Mouse (Mus musculus): ENCODE results near the gene Olfr525.

Olfr525 gene

DNA sequence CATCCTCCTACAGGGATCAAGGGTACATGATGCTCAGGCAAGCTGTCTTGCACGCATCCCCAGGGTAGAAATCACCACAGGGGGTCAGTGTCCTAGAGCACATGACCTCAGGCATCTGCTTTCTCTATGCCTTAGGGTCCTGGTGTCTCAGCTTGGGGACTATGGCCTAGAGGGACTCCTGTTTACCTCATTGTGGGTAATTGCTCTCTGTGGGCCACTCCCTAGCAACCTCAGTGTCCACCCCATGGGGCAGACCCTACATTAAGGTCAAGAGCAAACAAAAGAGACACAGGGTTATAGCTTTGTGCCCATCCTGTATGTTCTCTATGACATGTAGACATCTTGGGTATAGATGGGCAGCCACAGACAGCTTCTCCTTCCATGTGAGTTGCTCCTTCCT is at the start of gene Olfr525:
Gene Olfr525 (plus strand): TSS at position 301 of the 400 bp plus-strand sequence.
- DNase-seq (ENCODE audit: low spot score in 2 of 2): no peak

GRCm38 (mm10) chr7:140295746-140296145 is 24.9 kb upstream of the Olfr525 start:
- DNase-seq (ENCODE audit: low spot score in 2 of 2): no peak

DNA sequence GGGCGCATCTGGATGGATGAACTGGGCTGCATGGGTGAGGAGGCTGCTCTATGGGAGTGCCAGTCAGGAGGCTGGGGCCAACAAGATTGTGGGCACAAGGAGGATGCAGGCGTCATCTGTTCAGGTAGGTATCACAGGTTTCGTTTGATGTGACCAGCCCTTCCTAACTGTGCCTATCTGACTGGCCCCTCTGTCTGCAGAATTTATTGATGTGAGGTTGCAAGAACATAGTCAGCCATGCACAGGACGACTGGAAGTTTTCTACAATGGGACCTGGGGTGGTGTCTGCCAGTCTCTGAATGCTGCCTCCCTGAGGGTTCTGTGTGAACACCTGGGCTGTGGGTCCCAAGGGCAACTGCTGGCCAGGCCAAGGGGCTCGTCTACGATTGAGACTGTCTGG is 23.8 kb upstream of the Olfr525 start:
- no peak for DNase-seq (ENCODE audit: low spot score in 2 of 2)

DNA sequence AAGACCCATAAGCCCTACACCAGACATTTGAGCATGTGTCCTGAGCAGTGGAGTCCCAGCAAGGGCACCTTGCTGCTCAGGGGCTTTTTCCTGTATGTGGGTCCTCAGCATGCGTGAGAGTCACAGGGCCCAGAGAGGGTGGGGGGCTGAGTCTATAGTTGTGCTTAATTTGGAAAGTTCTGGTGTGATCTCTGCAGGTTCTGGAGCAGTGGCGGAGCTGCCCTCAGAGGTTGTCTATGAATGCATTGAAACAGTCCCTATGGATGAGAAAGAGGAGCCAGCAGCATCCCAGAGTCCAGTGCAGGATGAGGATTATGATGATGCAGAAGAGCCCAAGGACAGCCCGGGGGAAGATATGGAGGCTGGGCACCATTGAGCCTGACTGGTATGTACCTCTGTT is 21.2 kb upstream of the Olfr525 start:
- DNase-seq (ENCODE audit: low spot score in 2 of 2): no peak

DNA sequence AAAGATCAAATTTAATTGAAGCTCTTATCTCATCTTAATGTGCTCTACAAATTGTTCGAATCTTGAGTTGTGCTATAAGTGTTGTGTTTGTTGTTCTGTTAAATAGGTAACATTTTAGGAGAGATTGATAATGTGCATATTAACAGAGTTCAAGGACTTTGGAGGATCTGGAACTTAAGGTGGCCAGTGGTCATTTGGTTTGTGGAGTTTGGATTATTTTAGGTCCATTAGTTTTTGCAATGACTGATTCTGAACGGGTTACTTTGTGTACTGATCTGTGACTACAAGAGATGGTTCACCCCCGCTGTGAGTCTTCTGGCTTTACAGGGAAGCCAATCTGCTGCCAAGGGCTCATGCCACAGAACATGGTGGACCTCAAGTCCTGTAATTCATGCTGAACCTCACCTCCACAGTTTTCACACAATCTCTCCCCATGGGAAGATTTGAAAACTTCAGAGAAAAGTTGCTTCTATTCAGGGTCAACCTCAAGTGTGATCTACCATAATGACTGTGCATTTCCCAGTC is 735 bp upstream of the Olfr525 start:
- DNase-seq (ENCODE audit: low spot score in 2 of 2): no peak

DNA sequence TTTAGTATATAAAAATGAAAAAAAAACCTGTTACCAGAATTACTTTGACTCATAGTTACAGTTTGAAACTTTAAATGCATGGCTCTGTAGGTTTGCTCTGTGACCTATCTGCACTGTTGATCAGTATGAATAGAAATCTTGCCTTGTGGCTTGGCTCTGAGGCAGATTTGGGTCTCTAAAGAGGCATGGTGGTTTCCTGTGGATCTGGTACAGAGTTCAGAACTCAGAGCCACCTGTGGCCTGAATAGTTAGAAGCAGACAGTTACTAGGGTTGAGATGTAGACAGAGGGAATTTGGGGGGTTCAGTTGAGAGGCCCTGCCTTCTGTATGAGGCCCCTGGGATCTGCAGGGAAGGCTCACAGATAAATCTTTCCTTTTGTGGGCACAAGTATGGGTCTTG is 477 bp downstream of the Olfr525 start:
- DNase-seq (ENCODE audit: low spot score in 2 of 2): no peak

DNA sequence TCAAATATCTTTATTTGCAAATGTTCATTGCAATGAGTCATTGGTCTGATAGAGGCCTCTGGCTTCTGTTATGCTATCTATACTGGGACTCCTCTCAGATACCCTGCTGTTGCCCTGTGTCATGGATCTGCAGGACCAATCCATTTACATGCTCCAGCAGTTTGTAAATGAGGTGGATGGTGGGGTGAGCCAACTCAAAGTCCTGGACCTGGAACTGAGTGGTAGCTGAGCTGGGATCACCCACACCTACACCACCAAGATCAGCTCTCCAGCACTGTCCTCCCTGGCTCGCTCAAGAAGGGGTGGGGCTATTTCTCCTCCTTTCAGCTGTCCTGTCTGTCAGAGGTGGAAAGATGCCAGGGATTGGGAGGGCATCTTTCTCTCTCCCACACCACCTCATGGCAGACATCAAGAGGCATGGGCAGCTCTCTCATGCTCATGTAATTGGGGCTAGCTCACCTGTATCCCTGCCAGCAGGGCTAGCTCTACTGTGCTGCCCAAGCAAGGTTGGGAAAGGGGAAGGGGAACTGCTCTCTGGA is 9.2 kb downstream of the Olfr525 start:
- DNase-seq (ENCODE audit: low spot score in 2 of 2): no peak

DNA sequence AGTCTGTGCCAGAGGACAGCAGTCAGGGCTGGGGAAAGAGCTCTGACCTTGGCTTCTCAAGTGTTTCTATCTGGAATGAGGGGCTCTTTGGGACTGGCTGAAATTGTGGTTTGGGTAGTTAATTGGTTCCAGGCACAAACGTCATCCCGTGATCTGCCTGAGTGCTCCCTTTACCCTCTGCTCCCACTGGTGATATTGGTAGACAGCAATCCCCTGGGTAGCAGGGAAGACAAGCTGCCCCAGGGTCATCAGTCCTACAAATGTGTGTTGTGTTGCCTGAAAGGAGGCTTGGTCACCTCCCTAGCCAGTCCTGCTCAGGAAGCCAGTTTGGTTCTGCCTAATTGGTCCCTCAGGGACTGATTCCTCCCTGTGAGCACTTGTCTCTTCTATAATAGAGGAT is 13.1 kb downstream of the Olfr525 start, which contains the start of gene Olfr527:
Gene Olfr527 (plus strand): TSS at position 301 of the 400 bp plus-strand sequence.
- DNase-seq (ENCODE audit: low spot score in 2 of 2): no peak

GRCm38 (mm10) chr7:140361571-140361970 is 40.9 kb downstream of the Olfr525 start, which contains the start of gene Olfr60:
Olfr60 (minus strand) TSS chr7:140361671.
- DNase-seq (ENCODE audit: low spot score in 2 of 2): no peak

- no peak for DNase-seq (ENCODE audit: low spot score in 2 of 2)
Observed at GRCm38 (mm10) chr7:140374300-140374699, 53.6 kb downstream of the Olfr525 start.

GRCm38 (mm10) chr7:140376231-140376630 is 55.6 kb downstream of the Olfr525 start, which contains the start of gene Olfr530:
Olfr530 (minus strand) TSS chr7:140376331.
- no peak for DNase-seq (ENCODE audit: low spot score in 2 of 2)

GRCm38 (mm10) chr7:140376911-140377310 is 56.3 kb downstream of the Olfr525 start:
- DNase-seq (ENCODE audit: low spot score in 2 of 2): no peak
